Mouse (Mus musculus): ENCODE data around the gene Gk. TPM values are rescaled to one million over a fixed set of nuclear protein-coding genes. Genes with fewer than 3 reads are reported as not detected.

Gk gene
- 0.33 and 0.35 TPM in 2 replicates for polyA plus RNA-seq (2012; rRNA removed)

DNA sequence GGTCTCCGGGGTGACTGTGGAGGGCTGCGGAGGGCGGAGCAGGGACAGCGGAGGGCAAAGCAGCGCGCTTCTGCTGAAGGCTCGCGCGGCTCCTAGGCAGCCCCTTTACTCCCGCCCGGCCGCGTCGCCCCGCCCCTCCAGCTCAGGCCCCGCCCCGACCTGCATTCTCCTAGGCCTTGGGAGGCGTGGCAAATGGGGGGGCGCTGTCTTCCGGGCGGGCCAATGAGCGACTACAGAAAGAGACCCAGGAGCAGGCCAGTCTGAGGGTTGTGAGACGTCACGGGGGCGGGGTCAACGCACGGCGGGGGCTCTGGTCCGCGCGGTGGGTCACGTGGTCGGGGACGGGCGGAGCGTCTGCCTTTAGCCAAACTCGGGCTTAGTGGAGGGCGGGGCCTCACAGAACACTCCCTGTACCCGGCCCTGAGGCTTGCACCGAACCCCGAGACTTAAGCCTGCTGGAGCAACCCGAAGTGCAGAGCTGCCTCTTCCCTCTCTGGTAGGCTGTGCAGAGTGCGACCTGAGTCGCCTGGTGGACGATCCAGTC is at the start of gene Gk:
Gene Gk, minus strand, starts transcription at position 276 of the 544 bp plus-strand sequence.
- Histone ChIP-seq H3K4me1 (ENCODE audit: control insufficient read depth, insufficient read depth, insufficient read length) (no peaks in the 10 kb centered on the region; the same call in 1 of the 2 replicates), H3K27me3 (ENCODE audit: control insufficient read depth, insufficient read depth, low read length) (no peaks in the 10 kb centered on the region), H3K36me3 (ENCODE audit: control insufficient read depth, insufficient read depth, low read length) (no peaks in the 10 kb centered on the region), H3K4me3 (ENCODE audit: extremely low read depth, insufficient read depth, insufficient read length) (peak within 1 kb of the TSS; percentile 98), H3K27ac (ENCODE audit: insufficient read depth, low read length) (peak within 1 kb of the TSS; percentile 96)
- 30% methylated on average over 44 of the region's 45 CpGs for WGBS
- DNase-seq (ENCODE audit: low read depth in 1 of 2, low spot score in 2 of 2), result peak; percentile 89 to 96
- TF ChIP-seq POLR2A (IDR thresholded peaks at IDR 0.05; ENCODE audit: low read depth, low read length), result peak; percentile 16; the same call in 1 of the 2 replicates
- TF ChIP-seq CTCF (IDR thresholded peaks at IDR 0.05; ENCODE audit: extremely low read depth, insufficient read depth, insufficient read length, insufficient replicate concordance), result no peak

DNA sequence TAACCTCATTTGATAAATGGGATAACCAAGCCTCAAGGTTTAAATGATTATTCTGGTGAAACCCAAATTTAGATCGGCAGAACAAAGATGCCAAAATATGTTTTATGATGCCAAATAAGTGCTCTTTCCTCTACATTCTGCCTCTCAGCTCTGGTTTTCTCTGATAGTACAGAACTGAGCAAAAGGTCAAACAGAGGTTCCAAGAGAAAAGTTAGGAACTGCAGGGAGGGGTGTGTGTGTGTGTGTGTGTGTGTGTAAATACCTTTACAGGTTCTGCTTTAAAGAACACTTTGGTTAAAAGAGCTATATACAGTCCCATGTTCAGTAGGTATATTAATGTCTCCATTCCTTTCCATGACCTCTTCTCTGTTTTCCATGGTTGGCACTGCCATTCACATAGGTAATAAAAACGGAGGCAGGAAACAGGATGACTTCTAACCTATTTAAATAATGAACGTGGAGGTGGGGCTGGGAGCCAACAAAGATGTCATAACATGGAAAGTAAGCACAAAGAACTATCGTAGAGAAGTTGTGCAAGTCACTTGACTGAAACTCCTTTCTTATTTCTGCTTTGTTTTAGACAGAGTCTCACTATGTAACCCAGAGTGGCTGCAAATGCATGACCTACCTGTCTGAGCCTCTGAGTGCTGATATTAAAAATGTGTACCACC is 28.2 kb upstream of the Gk start:
- 66% methylated on average over 4 of the region's 4 CpGs for WGBS
- Histone ChIP-seq H3K27me3 (ENCODE audit: control insufficient read depth, insufficient read depth, low read length) (no peaks in the 10 kb centered on the region), H3K4me1 (ENCODE audit: control insufficient read depth, insufficient read depth, insufficient read length) (no peaks in the 10 kb centered on the region), H3K36me3 (ENCODE audit: control insufficient read depth, insufficient read depth, low read length) (no peaks in the 10 kb centered on the region), H3K4me3 (ENCODE audit: extremely low read depth, insufficient read depth, insufficient read length) (no peak overlapping the region), H3K27ac (ENCODE audit: insufficient read depth, low read length) (no peak overlapping the region)
- no peak for DNase-seq (ENCODE audit: low read depth in 1 of 2, low spot score in 2 of 2)
- TF ChIP-seq POLR2A (IDR thresholded peaks at IDR 0.05; ENCODE audit: low read depth, low read length), result no peak
- no peak for TF ChIP-seq CTCF (IDR thresholded peaks at IDR 0.05; ENCODE audit: extremely low read depth, insufficient read depth, insufficient read length, insufficient replicate concordance)

DNA sequence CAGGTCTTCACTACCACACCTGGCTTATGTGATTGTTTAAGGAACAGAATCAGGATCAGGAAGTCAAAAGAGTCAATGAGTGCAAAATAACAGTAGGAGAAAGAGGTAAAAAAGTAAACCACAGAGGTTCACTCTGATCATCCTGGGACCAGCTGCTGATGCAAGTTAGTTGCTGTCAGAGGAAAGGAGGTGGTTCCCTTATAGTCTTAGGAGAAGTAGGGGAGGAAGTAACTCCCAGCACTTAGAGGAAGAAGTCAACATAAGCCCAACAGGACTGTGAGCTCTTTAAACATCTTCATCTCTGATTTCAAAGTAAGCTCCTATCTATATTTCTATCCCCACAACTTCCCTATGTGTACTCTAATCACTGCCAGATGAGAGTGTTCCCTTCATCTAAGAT is 26.4 kb upstream of the Gk start:
- no peak for DNase-seq (ENCODE audit: low read depth in 1 of 2, low spot score in 2 of 2)
- no peaks in the 10 kb centered on the region for H3K27me3 ChIP-seq (ENCODE audit: control insufficient read depth, insufficient read depth, low read length)
- no peak overlapping the region for H3K4me3 ChIP-seq (ENCODE audit: extremely low read depth, insufficient read depth, insufficient read length)
- H3K4me1 ChIP-seq (ENCODE audit: control insufficient read depth, insufficient read depth, insufficient read length), result no peaks in the 10 kb centered on the region; the same call in 1 of the 2 replicates
- H3K36me3 ChIP-seq (ENCODE audit: control insufficient read depth, insufficient read depth, low read length), result no peaks in the 10 kb centered on the region
- TF ChIP-seq POLR2A (IDR thresholded peaks at IDR 0.05; ENCODE audit: low read depth, low read length) (no peak), CTCF (IDR thresholded peaks at IDR 0.05; ENCODE audit: extremely low read depth, insufficient read depth, insufficient read length, insufficient replicate concordance) (no peak)
- no peak overlapping the region for H3K27ac ChIP-seq (ENCODE audit: insufficient read depth, low read length)

DNA sequence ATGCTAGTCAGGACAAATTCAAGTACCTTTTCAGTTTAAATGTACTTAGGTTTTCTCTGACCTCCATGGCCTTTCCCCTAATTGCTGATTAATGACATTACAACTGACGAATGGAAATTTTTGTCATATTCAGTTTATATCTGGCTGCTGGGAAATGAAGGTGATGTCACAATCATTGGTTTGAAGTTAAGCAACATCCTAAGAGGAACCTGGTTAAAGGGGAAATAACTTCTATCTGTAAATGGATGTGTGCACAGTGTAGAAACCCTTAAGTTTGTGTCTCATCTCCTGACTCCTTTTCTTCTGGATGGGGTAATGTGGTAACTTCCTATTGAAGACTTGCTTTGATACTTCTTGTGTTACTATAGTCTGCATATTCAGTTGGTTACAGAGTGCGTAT is 20.8 kb upstream of the Gk start:
- DNase-seq (ENCODE audit: low read depth in 1 of 2, low spot score in 2 of 2), result no peak
- no peak overlapping the region for H3K27ac ChIP-seq (ENCODE audit: insufficient read depth, low read length)
- H3K27me3 ChIP-seq (ENCODE audit: control insufficient read depth, insufficient read depth, low read length), result no peaks in the 10 kb centered on the region
- no peak for TF ChIP-seq CTCF (IDR thresholded peaks at IDR 0.05; ENCODE audit: extremely low read depth, insufficient read depth, insufficient read length, insufficient replicate concordance)
- H3K4me3 ChIP-seq (ENCODE audit: extremely low read depth, insufficient read depth, insufficient read length), result no peak overlapping the region
- no peaks in the 10 kb centered on the region for H3K36me3 ChIP-seq (ENCODE audit: control insufficient read depth, insufficient read depth, low read length)
- WGBS, result 74% methylated on average over 2 of the region's 2 CpGs
- H3K4me1 ChIP-seq (ENCODE audit: control insufficient read depth, insufficient read depth, insufficient read length), result no peaks in the 10 kb centered on the region; the same call in 1 of the 2 replicates

DNA sequence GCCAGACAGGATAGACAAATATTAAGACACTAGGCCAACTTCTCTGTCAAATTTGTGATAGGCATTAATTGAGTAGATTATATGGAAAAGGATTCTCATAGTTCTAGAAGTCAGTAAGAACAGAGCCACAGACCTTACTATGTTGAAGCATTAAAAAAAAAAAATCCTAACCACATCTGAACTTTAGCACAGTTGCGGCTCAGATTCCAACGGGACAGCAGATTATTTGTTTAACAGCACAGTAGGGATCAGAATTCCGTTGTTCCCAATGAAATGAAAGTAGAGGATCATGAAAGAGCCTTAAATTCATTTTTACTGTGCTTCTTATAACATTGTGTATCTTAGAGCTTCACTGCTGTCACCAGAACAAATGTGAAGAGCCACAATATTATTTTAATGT is 1.7 kb upstream of the Gk start:
- Histone ChIP-seq H3K4me1 (ENCODE audit: control insufficient read depth, insufficient read depth, insufficient read length) (no peaks in the 10 kb centered on the region; the same call in 1 of the 2 replicates), H3K36me3 (ENCODE audit: control insufficient read depth, insufficient read depth, low read length) (no peaks in the 10 kb centered on the region), H3K27ac (ENCODE audit: insufficient read depth, low read length) (no peak overlapping the region), H3K4me3 (ENCODE audit: extremely low read depth, insufficient read depth, insufficient read length) (no peak overlapping the region), H3K27me3 (ENCODE audit: control insufficient read depth, insufficient read depth, low read length) (no peaks in the 10 kb centered on the region)
- no peak for TF ChIP-seq POLR2A (IDR thresholded peaks at IDR 0.05; ENCODE audit: low read depth, low read length)
- WGBS, result 80% methylated on average over 3 of the region's 3 CpGs
- no peak for DNase-seq (ENCODE audit: low read depth in 1 of 2, low spot score in 2 of 2)

DNA sequence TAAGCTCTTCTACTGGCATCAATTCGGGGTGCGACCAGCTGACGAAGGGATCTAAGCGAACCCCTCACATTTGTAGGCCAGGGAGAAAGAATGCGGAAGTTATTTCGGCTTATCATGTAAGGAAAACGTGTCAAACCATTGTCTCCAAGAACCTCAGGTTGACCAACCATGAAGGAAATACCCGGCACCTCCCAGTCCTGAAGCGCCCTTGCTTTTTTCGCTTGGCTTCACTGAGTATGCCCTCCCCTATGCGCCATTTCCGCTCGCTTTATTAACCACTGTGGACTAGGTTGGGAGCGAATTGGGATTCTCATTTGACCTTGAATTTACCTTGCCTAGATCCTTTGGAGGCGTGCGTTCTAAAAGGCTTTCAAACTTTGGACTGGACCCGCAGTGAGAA is 522 bp upstream of the Gk start:
- no peaks in the 10 kb centered on the region for H3K27me3 ChIP-seq (ENCODE audit: control insufficient read depth, insufficient read depth, low read length)
- 29% methylated on average over 17 of the region's 17 CpGs for WGBS
- TF ChIP-seq POLR2A (IDR thresholded peaks at IDR 0.05; ENCODE audit: low read depth, low read length) (no peak), CTCF (IDR thresholded peaks at IDR 0.05; ENCODE audit: extremely low read depth, insufficient read depth, insufficient read length, insufficient replicate concordance) (no peak)
- peak overlapping the region; percentile 96 for H3K27ac ChIP-seq (ENCODE audit: insufficient read depth, low read length)
- peak overlapping the region; percentile 98 for H3K4me3 ChIP-seq (ENCODE audit: extremely low read depth, insufficient read depth, insufficient read length)
- DNase-seq (ENCODE audit: low read depth in 1 of 2, low spot score in 2 of 2), result peak; percentile 17 to 21
- H3K36me3 ChIP-seq (ENCODE audit: control insufficient read depth, insufficient read depth, low read length), result no peaks in the 10 kb centered on the region
- no peaks in the 10 kb centered on the region; the same call in 1 of the 2 replicates for H3K4me1 ChIP-seq (ENCODE audit: control insufficient read depth, insufficient read depth, insufficient read length)

DNA sequence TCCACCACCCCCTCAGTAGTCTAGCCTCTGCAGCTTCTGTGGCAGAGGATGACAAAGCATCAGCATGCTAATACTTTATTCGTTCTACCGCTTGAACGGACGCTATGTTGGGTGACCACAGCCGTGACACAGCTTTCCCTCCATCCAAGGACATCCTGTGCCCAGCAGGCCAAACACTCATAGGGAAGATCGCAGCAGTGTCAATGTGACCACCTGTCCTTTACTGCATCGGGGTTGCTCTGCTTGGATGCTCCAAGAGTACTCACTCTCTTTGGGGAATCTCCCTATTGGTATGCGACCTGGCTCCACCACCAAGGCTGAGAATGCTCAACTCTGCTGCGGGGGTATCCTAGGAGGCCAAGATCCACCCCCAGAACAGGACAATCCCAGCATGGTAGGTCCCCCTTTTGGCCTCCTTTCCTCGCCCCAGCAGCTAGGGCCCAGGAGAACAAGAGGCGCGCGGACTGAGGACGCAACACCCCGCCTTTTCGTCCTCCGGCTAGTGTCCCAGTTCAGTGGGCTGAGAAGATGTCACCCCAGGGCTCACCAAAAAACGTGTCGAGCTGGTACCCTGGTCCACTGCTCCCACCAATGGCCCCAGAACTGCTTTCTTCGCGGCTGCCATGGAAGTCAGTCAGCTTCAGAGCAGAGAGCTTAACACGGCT is 608 bp downstream of the Gk start:
- Histone ChIP-seq H3K36me3 (ENCODE audit: control insufficient read depth, insufficient read depth, low read length) (no peaks in the 10 kb centered on the region), H3K4me3 (ENCODE audit: extremely low read depth, insufficient read depth, insufficient read length) (peak overlapping the region; percentile 70), H3K27ac (ENCODE audit: insufficient read depth, low read length) (peak overlapping the region; percentile 80), H3K27me3 (ENCODE audit: control insufficient read depth, insufficient read depth, low read length) (no peaks in the 10 kb centered on the region), H3K4me1 (ENCODE audit: control insufficient read depth, insufficient read depth, insufficient read length) (no peaks in the 10 kb centered on the region; the same call in 1 of the 2 replicates)
- no peak for DNase-seq (ENCODE audit: low read depth in 1 of 2, low spot score in 2 of 2)
- TF ChIP-seq CTCF (IDR thresholded peaks at IDR 0.05; ENCODE audit: extremely low read depth, insufficient read depth, insufficient read length, insufficient replicate concordance) (no peak), POLR2A (IDR thresholded peaks at IDR 0.05; ENCODE audit: low read depth, low read length) (no peak)
- 34% methylated on average over 22 of the region's 22 CpGs for WGBS

All from spleen, adult 2 months (tissue).